Mouse (Mus musculus) cerebellum, adult 9-10 months (tissue): ENCODE data around the gene Tppp2.

Experiments
- DNase-seq: peaks from one replicate; pipeline ENCODE4 v3.0.0; 2022

Gene Tppp2

DNA sequence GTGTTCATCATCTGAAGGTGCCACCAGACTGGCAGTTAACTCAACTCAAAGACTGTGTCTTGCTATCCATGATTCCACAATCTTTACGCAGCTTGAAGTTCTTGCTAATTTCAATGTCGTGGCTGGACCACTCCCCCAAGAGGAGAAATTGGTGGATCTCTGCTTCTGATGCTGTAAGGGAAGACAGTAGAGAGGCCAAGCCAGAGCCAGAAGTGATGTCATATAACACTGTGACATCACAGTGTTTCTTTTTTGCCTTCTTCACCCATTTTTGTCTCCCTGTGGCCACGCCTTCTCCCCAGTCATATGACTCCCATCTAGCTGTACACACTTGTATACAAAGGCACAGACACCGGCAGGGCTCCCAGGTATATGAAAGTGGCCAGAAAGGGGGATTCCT is at the start of gene Tppp2:
Gene Tppp2, plus strand, starts transcription at position 301 of the 400 bp plus-strand sequence.
- DNase-seq = no peak

DNA sequence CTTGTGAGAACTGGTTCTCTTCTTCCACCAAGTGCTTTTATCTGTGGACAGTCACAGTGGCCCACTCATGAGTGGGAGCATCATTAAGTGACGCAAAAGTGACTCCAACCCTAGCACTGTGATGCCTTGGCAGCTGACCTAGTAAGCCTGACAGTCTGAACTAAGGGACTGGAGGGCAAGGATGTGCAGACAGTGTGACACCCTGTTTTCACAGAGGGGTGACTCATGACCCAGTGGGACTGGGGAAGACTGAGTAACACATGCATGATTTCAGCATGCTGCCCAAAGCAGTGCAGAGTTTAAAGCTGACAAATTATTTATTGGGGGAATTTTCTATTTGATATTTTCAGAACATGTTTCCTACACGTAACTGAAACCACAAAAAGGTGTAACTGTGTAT is 47.5 kb upstream of the Tppp2 start:
- no peak for DNase-seq

DNA sequence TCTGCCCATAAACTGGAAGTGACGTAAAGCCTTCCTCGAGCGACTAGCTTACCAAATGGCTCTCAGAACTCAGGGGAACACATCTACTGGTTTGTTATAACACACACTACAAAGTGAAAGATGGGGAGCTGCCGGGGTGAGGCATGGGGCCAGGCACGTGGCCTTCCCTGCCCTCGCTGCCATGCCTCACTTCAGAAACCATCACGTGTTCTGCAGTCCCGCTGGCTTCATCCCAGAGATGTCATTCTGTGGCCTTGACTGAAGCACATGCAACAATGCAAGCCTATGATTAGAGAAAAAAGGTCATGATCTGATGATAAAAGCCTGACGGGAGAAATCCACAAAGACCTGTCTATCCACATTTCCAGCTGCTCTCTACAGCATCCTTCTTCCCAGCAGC is 46.5 kb upstream of the Tppp2 start:
- no peak for DNase-seq

DNA sequence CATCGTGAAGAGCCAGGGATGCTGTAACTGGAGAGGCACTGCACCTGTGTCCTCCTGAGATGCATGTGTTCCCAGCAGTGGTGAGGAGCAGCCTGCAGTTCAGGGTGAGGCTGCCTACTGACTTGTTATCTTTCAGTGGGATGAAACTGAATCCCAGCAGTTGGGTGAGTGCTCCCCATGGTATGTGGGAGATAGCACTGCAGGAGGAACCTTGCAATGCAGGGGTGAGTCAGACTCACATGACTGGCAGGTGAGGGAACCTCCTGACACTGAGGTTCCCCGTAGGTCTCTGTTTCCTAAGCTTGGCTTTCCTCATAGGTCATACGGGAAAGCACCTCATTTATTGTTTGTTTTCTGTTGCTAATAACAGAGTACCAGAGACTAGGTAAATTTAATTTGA is 40.7 kb upstream of the Tppp2 start:
- no peak for DNase-seq

DNA sequence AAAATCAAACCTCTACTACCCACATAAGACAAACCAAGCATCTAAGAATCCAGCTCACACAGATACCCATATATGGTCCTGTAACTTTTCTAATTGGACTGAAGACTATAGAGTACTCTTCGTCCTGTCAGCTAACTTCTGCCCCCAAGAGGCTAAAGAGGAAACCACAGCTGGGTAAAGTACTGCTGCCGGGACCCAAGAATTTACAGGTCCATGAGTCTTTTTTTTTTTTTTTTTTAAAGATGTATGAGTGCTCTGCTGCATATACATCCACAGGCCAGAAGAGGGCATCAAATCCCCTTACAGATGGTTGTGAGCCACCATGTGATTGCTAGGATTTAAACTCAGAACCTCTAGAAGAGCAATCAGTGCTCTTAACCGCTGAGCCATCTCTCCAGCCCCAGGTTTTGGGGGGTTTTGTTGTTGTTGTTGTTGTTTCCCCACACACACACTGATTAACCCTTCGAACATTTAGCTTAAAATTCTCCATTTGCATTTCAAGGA is 34.6 kb upstream of the Tppp2 start:
- peak; percentile 79 for DNase-seq

DNA sequence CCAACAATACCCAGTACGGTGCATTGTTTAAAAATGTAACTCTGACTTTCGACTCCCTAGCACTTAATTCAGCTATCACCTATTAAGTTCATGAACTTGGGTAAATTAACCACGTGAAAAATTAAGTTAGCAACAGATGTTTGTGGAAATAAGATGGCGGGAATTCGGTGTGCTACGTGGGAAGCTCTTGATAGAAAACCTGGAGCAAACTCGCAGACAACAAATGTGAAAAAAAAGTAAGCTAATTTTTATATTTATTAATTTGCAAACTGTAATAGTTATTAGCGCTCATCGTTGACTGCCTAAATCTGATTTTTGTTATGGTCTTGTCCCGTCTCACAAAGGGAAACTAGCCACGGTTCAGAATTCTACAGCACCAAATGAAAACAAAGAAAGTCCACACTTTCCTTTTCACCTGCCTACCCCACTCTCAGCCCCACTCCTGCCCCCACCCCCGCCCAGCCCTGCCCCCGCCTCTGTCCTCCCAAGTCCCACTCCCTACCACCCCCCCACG is 34.1 kb upstream of the Tppp2 start:
- DNase-seq = peak; percentile 50

DNA sequence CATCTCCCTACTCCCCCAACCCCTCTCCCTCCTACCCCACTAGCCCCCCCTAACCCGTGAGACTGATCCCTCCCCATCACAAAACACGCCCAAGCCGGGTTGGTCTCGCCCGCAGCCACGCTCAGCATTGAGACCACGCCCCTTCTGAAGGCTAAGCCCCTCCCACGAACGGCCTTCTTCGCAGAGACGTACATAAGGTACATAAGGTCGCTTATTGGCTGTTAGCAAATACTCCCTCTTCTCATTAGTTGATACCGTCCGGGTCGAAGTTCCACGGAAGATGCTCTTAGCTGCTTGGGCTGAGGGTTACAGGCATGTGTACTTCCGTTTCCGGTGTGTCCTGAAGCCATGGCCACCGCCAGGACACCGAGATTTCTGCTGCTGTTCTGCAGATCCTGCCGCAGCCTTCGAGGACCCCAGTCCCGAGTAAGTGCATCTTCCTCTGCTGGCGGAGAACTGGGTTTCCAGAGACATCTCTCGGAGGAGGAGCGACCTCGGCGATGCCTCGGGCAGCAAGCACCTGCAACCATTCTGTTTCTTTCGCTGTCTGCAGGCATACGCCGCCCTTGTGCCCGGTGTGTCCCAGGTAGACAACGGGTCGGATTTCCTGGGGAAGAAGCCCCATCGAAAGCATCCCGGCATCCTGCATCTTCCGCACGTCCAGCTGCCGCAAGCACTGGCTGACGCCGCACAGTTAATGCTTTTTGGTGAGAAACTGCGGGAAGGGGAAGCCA is 33.5 kb upstream of the Tppp2 start, which contains the start of gene Mettl17:
Gene Mettl17, plus strand, starts transcription at position 245 of the 734 bp plus-strand sequence.
- peak; percentile 95 for DNase-seq

DNA sequence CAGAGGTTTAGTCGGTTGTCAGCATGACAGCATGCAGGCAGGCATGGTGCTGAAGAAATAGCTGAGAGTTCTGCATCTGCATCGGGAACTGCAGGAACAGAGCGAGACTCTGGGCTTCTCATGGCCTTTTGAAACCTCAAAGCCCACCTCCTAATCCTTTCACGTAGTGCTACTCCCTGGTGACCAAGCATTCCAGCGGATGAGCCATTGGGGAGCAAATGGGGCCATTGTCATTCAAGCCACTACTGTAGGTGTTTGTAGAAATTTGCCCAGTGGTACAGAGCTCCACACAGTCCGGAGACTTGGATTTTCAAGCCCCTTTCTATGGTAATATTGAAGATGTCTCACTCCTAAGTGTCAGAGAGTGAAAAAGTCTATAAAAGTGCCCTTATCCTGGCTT is 32.2 kb upstream of the Tppp2 start:
- no peak for DNase-seq

DNA sequence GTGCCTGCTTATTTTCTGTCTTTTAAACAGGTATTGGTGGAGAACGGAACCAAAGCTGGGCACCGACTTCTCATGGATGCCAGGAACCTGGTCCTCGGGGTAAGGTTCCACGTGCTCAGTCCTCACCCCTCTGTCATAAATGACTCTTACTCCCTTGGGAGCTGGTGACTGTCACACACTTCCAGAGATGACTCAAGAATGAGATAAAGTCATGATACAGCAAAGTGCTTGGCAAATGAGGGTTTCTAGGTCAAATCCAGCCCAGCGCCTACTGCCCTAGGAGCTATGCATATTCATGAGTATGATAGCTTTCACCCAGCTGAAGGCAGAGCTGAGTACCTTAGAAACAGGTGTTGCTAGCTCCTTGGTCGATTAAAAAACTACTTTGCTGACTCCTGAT is 28.4 kb upstream of the Tppp2 start:
- no peak for DNase-seq

DNA sequence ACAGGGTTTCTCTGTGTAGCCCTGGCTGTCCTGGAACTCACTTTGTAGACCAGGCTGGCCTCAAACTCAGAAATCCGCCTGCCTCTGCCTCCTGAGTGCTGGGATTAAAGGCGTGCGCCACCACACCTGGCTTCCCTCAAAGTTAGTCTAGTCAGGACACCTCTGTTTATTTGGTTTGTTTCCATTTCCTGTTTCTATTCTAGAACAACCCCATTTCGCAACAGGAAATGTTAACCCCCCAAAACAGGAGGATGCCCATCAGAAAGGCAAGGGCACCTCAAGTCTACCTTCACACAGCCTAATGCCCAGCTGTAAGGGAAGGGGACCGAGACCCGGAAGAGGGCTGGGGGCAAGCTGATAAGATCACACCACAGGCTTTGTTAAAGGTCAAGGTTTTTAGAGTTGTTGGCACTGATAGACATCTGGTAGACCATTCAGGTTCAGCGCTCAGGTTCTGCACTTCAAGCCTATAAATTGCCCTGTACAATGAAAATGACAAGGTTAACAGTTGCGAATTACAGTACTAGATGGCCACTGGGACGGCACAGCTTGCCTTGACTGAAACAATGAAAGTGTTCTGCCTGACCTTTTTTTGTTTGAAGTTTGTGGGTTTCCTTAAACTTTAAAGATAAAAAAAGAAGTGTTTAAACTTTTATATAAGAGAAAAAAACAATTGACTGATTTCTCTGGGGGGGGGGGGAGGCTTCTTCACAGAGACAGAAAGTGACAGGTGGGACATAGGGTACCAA is 25.9 kb upstream of the Tppp2 start, which contains the start of gene Slc39a2:
Gene Slc39a2, plus strand, starts transcription at position 699 of the 749 bp plus-strand sequence.
- DNase-seq = no peak

DNA sequence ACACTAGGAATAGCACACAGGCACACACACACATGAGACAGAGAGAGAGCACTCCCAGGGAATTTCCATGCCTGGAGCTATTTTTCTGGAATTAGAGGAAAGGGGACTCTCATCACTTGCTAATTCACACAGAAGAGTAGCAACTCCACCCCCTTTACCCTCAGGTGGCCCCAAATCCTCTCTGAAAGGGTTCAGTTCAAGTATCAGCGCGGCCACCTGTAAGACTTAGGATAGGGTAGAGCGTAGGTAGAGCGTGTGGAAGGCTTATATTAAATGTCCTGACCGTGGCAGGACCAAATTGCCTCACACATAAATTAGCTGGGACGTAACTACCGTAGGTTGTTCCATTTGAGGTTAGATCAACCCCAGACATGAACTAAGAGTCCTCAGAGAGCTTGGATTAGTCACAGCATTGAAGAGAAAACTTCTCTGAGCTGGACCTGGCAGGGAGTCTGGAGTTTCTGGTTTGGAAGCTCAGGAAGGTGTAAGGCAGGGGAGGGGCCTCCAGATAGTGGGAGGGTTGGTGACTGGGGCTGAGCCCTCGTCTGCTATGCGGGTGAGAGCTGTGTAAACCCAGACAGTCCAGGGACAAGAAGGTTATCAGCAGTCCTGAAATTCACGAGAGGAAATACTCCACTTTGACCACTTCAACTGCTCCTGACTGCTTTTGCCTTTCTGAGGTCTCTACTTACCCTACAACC is 25.0 kb upstream of the Tppp2 start:
- DNase-seq = no peak

DNA sequence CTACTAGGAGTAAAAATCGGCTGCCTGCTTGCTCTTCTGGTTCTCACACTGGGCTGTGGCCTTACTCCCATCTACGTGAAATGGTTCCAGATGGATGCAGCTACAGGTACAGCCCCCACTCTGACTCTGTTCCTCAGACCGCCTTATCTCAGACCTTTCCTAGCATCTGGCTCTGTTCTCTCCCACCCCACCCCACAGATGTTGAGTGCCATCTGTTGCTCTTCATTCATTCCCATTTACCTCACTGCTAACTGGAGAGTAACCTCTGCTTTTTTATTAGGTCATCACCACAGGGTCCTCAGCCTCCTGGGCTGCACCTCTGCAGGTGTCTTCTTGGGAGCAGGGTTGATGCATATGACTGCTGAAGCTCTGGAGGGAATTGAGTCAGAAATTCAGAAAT is 24.4 kb upstream of the Tppp2 start:
- DNase-seq = no peak

DNA sequence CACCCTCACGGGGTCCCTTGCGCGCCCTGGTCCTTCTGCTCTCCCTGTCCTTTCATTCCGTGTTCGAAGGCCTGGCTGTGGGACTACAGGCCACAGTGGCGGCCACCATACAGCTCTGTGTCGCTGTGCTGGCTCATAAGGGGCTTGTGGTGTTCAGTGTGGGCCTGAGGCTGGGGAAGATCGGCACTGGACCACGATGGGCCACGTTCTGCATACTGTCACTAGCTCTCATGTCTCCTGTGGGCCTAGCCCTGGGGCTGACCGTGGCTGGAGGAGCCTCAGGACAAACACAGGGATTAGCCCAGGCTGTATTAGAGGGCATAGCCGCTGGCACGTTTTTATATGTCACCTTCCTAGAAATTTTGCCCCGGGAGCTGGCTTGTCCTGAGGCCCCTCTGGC is 23.2 kb upstream of the Tppp2 start:
- no peak for DNase-seq

DNA sequence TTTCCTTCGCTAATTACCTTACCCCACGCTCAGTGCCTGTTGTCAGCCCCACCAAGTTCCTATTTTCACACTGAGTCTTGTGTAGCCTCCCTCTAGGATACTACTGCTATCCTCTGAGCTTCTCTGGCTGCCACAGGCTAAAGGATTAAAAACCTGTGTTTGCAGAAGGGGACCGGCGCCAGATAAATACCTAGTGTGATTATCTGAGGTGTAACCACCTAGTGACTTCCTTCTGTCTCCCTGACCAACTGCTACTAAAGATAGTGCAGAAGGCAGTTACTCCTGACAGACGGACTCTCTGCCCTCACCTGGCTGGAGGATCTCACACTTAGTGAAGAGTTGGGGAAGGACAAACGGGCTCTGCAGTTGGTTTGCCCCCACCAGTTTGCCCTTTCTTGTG is 22.2 kb upstream of the Tppp2 start:
- no peak for DNase-seq

DNA sequence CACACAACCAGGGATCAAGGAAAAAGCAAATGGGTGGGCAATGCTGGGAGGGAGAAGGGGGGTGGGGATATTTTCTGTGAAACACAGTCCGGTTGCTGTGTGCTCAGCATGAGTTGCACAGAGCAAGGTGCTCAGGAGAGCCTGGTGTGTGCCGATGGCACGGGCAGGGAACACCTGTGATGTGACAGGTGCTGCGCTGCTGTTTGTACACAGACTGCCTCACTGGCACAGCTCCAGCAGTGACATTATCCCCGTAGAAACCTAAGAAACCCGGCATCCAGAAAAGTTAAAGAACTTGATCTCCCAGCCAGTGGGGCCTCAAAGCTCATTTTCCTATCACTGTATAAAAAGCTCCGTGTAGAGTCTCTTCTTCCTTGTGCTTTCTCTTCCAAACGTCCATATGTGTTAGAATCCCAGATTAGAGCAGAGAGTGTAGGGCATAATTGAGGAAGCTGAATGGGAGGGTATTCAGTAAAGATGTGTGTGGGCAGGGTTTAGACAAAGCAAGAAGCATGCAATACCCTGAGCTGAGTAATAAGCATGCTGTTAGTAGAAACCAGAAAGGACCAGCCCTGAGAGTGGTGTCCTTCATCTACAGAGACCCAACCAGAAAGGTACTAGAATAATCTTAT is 21.6 kb upstream of the Tppp2 start:
- DNase-seq = no peak

DNA sequence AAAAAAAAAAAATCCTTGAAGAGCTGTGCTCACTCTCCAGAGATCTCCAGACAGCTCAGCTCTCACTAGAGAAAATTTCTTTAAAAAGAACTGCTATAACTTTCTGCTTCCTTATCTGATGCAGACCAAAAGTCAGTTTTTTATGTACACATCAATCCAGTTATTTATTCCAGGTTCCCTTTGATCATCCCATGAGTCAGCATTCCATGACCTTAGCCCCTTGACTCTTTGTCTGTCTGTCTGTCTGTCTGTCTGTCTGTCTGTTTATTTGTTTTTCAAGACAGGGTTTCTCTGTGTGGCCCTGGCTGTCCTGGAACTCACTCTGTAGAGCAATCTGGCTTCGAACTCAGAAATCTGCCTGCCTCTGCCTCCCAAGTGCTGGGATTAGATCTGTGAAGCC is 18.9 kb upstream of the Tppp2 start:
- DNase-seq = no peak

DNA sequence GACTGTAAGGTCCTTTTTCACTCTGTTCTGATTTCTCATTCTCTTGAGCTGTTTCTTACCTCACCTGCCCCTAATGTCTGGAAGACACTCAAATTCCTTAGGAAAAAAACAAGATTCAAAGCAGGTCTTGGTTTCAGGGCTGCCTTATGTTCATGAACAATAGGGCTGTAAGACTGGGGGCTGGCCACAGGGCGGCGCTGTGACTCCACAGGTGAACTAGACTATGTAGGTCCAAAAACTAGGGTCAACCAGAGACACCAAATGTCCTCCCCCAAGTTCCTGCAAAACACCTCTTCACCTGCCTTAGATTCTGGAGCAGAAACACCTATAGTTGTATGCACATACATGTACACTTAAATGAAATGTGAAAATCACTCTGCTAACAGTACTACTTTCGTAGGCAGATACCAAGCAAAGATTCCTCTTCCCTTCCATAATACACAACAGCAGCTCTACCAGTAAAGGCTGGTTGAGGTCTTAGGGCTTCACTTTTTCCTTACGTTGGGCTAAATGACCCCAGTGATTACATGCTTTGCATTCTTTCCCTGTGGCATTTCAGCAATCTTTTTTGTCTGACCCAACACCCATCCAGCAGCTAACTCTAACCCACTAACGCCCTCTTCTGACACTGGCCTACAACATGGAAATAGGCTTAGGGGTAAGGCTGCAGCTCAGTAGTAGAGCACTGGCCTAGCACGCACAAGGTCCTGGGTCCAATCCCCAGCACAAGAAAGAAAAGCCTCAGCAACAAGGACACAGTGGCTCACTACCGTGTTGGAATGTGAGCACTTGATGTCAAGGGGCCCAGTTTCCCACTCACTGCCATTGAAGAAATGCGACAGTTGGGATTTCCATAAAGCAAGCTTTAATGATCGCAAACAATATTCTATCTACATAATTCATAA is 15.2 kb upstream of the Tppp2 start:
- DNase-seq = peak; percentile 77

DNA sequence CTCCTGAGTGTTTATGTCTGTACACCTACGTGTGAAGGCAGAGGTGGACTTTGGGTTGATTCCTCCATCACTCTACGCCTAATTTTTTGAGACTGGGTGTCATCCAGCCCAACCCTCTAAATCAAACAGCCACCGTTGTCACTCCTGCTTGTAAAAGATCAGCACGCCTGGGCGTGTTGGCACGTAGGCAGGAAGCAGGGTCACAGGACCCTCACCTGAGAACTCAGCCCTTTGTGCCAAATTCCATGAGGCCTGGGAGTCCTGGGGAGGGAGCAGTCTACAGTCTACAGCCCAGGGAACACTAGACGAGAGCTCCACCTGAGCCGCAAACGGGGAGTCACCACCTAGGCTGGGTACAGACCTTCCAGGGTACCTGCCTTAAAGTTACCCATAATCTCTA is 14.4 kb upstream of the Tppp2 start:
- no peak for DNase-seq

DNA sequence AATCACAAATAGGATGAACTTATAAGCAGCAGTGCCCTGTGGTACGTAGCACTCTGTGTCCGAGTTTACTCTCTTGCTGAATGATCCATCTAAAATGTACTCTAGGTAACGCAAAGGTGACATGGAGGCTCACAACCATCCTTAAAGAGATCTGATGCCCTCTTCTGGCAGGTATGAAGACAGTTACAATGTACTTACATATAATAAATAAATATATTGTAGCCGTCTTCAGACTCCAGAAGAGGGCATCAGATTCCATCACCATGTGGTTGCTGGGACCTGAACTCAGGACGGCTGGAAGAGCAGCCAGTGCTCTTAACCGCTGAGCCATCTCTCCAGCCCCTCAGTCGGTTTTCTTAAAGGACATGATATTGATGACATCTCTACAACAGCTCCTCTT is 13.5 kb upstream of the Tppp2 start:
- DNase-seq = no peak

DNA sequence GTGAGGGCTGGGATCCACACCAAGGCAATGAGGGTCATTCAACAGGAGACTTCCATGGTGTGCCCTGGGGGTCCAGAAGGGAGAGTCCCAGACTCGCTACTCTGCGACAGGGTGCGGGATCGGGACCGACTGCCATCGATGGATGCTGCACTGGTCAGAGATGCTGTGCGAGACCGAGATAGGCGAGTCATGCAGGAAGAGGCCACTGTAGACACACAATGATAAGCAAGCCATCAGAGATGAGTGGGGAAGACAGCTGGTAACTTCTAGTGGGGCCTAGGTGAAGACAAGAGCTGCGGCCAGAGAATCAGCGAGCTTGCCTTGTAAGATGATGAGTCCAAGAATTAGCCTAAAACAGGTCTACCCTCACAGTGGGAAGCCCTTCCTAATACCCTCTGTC is 12.1 kb upstream of the Tppp2 start:
- DNase-seq = no peak

DNA sequence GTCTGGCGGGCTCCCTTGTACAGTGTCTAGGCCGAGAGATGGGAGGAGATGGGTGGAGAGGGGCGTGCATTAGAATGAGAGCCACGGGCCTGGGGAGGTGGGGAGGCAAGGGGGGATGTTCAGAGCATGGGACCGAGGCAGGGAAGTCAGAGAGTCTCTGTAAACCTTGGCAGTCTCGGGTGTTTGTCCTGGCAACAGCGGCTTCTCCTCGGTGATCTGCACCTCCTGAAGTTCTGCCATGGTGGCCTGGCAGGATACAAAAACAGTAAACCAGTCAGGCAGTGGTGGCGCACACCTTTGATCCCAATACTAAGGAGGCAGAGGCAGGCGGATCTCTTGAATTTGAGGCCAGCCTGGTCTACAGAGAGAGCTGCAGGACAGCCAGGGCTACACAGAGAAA is 6.9 kb upstream of the Tppp2 start:
- no peak for DNase-seq
